Mouse (Mus musculus): Measurements from ENCODE around the gene Ang.

Gene Ang

GRCm38 (mm10) chr14:51088970-51089673 lies 1.8 kb upstream of the Ang start:
- peak; percentile 94 to 97 for DNase-seq

- DNase-seq, result no peak
Observed at GRCm38 (mm10) chr14:51089674-51090076, 1.3 kb upstream of the Ang start.

- DNase-seq, result peak; percentile 74 to 89
Observed at GRCm38 (mm10) chr14:51090077-51090781, 721 bp upstream of the Ang start.

- no peak for DNase-seq
Observed at GRCm38 (mm10) chr14:51092073-51092620, 1.2 kb downstream of the Ang start.

- DNase-seq, result no peak
Observed at GRCm38 (mm10) chr14:51093496-51093895, 2.5 kb downstream of the Ang start.

GRCm38 (mm10) chr14:51094096-51094875 lies 3.3 kb downstream of the Ang start:
- peak in 1 of 2 experiments; percentile 22 for DNase-seq

- DNase-seq, result no peak
Observed at GRCm38 (mm10) chr14:51094921-51095320, 4.0 kb downstream of the Ang start.

GRCm38 (mm10) chr14:51095736-51096524 lies 5.0 kb downstream of the Ang start:
- peak; percentile 52 to 70 for DNase-seq

GRCm38 (mm10) chr14:51098300-51098699 lies 7.3 kb downstream of the Ang start:
- DNase-seq, result peak in 1 of 2 experiments; percentile 81

GRCm38 (mm10) chr14:51098921-51099320 lies 8.0 kb downstream of the Ang start:
- DNase-seq, result no peak

- no peak for DNase-seq
Observed at GRCm38 (mm10) chr14:51101284-51101683, 10.3 kb downstream of the Ang start.

- peak; percentile 43 to 69 for DNase-seq
Observed at GRCm38 (mm10) chr14:51103217-51103616, 12.3 kb downstream of the Ang start.

GRCm38 (mm10) chr14:51104366-51104765 lies 13.4 kb downstream of the Ang start:
- DNase-seq, result no peak

GRCm38 (mm10) chr14:51106449-51106967 lies 15.6 kb downstream of the Ang start:
- DNase-seq, result no peak

- no peak for DNase-seq
Observed at GRCm38 (mm10) chr14:51111966-51112365, 21.0 kb downstream of the Ang start.

- DNase-seq, result no peak
Observed at GRCm38 (mm10) chr14:51113476-51113875, 22.5 kb downstream of the Ang start.

GRCm38 (mm10) chr14:51113916-51114560 lies 23.1 kb downstream of the Ang start, which contains the start of gene Eddm3b:
Gene Eddm3b (plus strand): TSS chr14:51114426.
- DNase-seq, result no peak

- no peak for DNase-seq
Observed at GRCm38 (mm10) chr14:51125684-51126083, 34.7 kb downstream of the Ang start.

- peak in 1 of 2 experiments; percentile 40 for DNase-seq
Observed at GRCm38 (mm10) chr14:51127648-51128258, 36.8 kb downstream of the Ang start.

- DNase-seq, result no peak
Observed at GRCm38 (mm10) chr14:51128775-51129623, 38.0 kb downstream of the Ang start.

Measured in lung, postnatal 4 days (tissue).